ENCODE assay signal across 9 mouse cellular contexts in the genomic region with DNA sequence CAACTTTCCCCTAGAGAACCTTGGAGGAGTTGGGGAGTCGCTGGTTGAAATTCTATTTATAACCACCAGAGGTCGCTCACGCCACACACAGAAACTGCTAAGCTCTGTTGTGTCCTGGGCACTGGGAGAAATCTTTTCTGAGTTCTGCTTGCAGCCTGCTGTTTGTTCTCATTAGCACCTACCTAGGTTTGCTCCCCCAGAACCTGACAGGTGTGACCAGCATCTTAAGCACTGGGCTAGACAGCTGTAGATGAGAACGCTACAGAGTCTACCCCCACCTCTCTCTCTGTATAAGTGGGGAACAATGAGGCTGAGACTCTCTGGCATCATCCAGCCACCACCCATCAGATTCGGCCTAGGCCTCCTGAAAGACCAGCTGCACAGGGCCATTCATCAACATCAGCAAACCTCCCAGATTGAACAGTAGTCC. TPM values are rescaled to one million over a fixed set of nuclear protein-coding genes. Genes with fewer than 3 reads are reported as not detected.
A peak's percentile ranks its signal among the peaks of the same experiment; 100 is the strongest.
DNase-seq lines count a peak whose midpoint lies in the region; ATAC-seq and TF ChIP-seq lines count a peak whose summit lies in the region.
"Had no signal": no experiment of that assay in that cellular context is flagged by ENCODE, and none has a peak within 500 bp of the region (broad histone marks: within the 10 kb centered on the region; RNA-seq: fewer than 3 reads in every experiment).

No protein-coding gene starts in this region.

- TF ChIP-seq CTCF in lung, adult 2 months (IDR thresholded peaks at IDR 0.05; ENCODE audit: insufficient read depth, low read length): peak; percentile 55
- peak; percentile 51; the same call in 1 of the 2 replicates for TF ChIP-seq CTCF in embryonic fibroblast, embryonic 13.5 days (IDR thresholded peaks at IDR 0.05; ENCODE audit: borderline replicate concordance, insufficient read depth, low read length)
- peak; percentile 91 for TF ChIP-seq CTCF in liver, postnatal 0 days (IDR thresholded peaks at IDR 0.05; ENCODE audit: low read depth)

- H3K9me3 ChIP-seq in intestine, embryonic 14.5 days (ENCODE audit: control insufficient read depth, low read length): peaks cover 7% of the 10 kb centered on the region; the same call in 1 of the 2 replicates
- H3K9me3 ChIP-seq in liver, postnatal 0 days (ENCODE audit: low read length): peaks cover 6% of the 10 kb centered on the region; the same call in 1 of the 2 replicates

- no peak for TF ChIP-seq POLR2A in lung, adult 2 months (IDR thresholded peaks at IDR 0.05; ENCODE audit: borderline replicate concordance, extremely low read depth, low read depth, low read length)
- TF ChIP-seq POLR2A in embryonic fibroblast, embryonic 13.5 days (IDR thresholded peaks at IDR 0.05; ENCODE audit: low read depth, low read length): no peak

- H3K36me3 ChIP-seq in intestine, embryonic 14.5 days (ENCODE audit: control insufficient read depth, insufficient read depth, low read length): no peaks in the 10 kb centered on the region
- no peaks in the 10 kb centered on the region for H3K36me3 ChIP-seq in liver, postnatal 0 days (replicated peaks; ENCODE audit: insufficient read depth, low read length)
- H3K36me3 ChIP-seq: heart, embryonic 13.5 days had no signal

- H3K27me3 ChIP-seq in intestine, embryonic 14.5 days (replicated peaks; ENCODE audit: control insufficient read depth, insufficient read depth, low read length): no peaks in the 10 kb centered on the region
- H3K27me3 ChIP-seq in liver, postnatal 0 days (ENCODE audit: insufficient read depth, low read length): no peaks in the 10 kb centered on the region
- H3K27me3 ChIP-seq: heart, embryonic 13.5 days had no signal

- H3K4me3 ChIP-seq in lung, adult 2 months (replicated peaks; ENCODE audit: extremely low read depth, low read depth, low read length): no peak overlapping the region
- no peak overlapping the region for H3K4me3 ChIP-seq in embryonic fibroblast, embryonic 13.5 days (ENCODE audit: insufficient read depth, low read length)
- H3K4me3 ChIP-seq in intestine, embryonic 14.5 days (ENCODE audit: low read depth, low read length): no peak overlapping the region
- no peak overlapping the region for H3K4me3 ChIP-seq in liver, postnatal 0 days (ENCODE audit: low read depth, low read length)
- H3K4me3 ChIP-seq: heart, embryonic 13.5 days had no signal

- TF ChIP-seq EP300 in liver, postnatal 0 days (IDR thresholded peaks at IDR 0.05; ENCODE audit: low read depth): no peak

- H3K4me2 ChIP-seq in intestine, embryonic 14.5 days (ENCODE audit: low read length): no peak overlapping the region
- H3K4me2 ChIP-seq in liver, postnatal 0 days (ENCODE audit: low read depth, low read length): no peak overlapping the region
- H3K4me2 ChIP-seq: heart, embryonic 13.5 days had no signal

- WGBS in lung, adult 2 months: 23% methylated on average over 5 of the region's 5 CpGs
- WGBS in intestine, embryonic 14.5 days: 14% methylated on average over 5 of the region's 5 CpGs
- WGBS in liver, postnatal 0 days (ENCODE audit: insufficient replicate concordance): 27% methylated on average over 5 of the region's 5 CpGs

- ATAC-seq in intestine, embryonic 14.5 days (replicated peaks; ENCODE audit: low FRiP score, low TSS enrichment, low read depth): peak; percentile 66; the same call in 1 of the 2 replicates
- ATAC-seq in liver, postnatal 0 days: 0 out of 2 replicates have a peak, but pooled peaks have one; percentile 40

- H3K27ac ChIP-seq in embryonic fibroblast, embryonic 13.5 days (ENCODE audit: insufficient read depth, low read length): no peak overlapping the region
- no peak overlapping the region for H3K27ac ChIP-seq in intestine, embryonic 14.5 days (ENCODE audit: low read depth)
- no peak overlapping the region for H3K27ac ChIP-seq in liver, postnatal 0 days (ENCODE audit: low read depth)
- H3K27ac ChIP-seq: heart, embryonic 13.5 days had no signal

- no peaks in the 10 kb centered on the region for H3K4me1 ChIP-seq in lung, adult 2 months (ENCODE audit: control insufficient read depth, insufficient read depth, low read length)
- H3K4me1 ChIP-seq in embryonic fibroblast, embryonic 13.5 days (ENCODE audit: control insufficient read depth, insufficient read depth, low read length): no peaks in the 10 kb centered on the region
- H3K4me1 ChIP-seq in intestine, embryonic 14.5 days (replicated peaks; ENCODE audit: control insufficient read depth, insufficient read depth, low read length): no peaks in the 10 kb centered on the region
- H3K4me1 ChIP-seq in liver, postnatal 0 days (ENCODE audit: insufficient read depth): no peaks in the 10 kb centered on the region
- H3K4me1 ChIP-seq: heart, embryonic 13.5 days had no signal

- no peak overlapping the region for H3K9ac ChIP-seq in intestine, embryonic 14.5 days (ENCODE audit: low read length)
- no peak overlapping the region for H3K9ac ChIP-seq in liver, postnatal 0 days (replicated peaks)
- H3K9ac ChIP-seq: heart, embryonic 13.5 days had no signal

- no peak for DNase-seq in lung, adult 2 months
- DNase-seq in lung, adult 18-20 months: no peak
- peak; percentile 75 for DNase-seq in ZHBTc4 (ENCODE audit: low read depth, low spot score)
- peak; percentile 81 for DNase-seq in intestine, embryonic 14.5 days (ENCODE audit: low spot score)
- peak; percentile 38 for DNase-seq in liver, postnatal 0 days
- peak; percentile 87 for DNase-seq in retina, embryonic 14.5 days (ENCODE audit: low spot score)
- no peak for DNase-seq in urinary bladder, postnatal 4 days (ENCODE audit: low spot score in 2 of 2)

RNA-seq across cellular contexts. Expression of gene Gna12, which starts 17.1 kb away (rescaled TPM):
- 112 and 120 TPM in 2 replicates for polyA plus RNA-seq in lung, adult 2 months (2012; rRNA removed)
- polyA plus RNA-seq in embryonic fibroblast, embryonic 13.5 days (2011; ENCODE audit: insufficient read length, low read depth, missing spikeins): 49.5 TPM in 2 replicates
- 15.7 and 17.7 TPM in 2 replicates for polyA plus RNA-seq in intestine, embryonic 14.5 days (2014; fragmentation: Nextera tagmentation; extraction: Ambion mirVana)
- 12.7 and 14.5 TPM in 2 replicates for polyA plus RNA-seq in liver, postnatal 0 days (2015; fragmentation: Nextera tagmentation; extraction: Ambion mirVana)

Comparison
In these comparisons a context has a peak if more than half of its experiments do, and no peak if none do; other contexts are left out.
1. DNase-seq: peak in ZHBTc4 (single experiment), intestine, embryonic 14.5 days (single experiment), liver, postnatal 0 days (single experiment) and retina, embryonic 14.5 days (single experiment); none in lung, adult 2 months (single experiment), lung, adult 18-20 months (0 of 2) and urinary bladder, postnatal 4 days (0 of 2).
2. Peak in every context shown above with its lines, with median percentiles within 50 percentile points of each other: CTCF ChIP-seq.